Mouse (Mus musculus) embryo, embryonic 11 days (tissue): Measurements from ENCODE around the gene Flt1.

Experiments
- DNase-seq: peaks from one replicate; pipeline ENCODE4 v3.0.0-alpha.2; 2015

Gene Flt1

DNA sequence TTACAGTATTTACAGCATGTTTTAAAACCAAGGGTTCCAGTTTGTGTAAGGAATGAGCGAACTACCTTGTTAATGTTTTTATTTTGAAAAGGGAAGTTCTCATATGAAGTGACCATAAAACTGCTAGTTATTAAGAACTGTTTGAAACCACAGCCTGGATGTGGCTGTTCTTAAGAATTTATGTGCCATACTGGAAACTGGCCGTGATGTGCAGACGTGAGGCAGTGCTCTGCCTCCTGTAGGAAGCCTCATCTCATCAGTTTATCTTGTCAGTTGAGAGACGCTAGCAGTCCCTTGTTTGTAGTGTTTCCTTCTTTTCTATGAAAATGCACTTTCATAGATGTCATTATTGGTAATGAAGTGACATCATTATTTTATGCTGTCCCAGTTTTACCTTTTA lies 186.0 kb downstream of the Flt1 start:
- no peak for DNase-seq

DNA sequence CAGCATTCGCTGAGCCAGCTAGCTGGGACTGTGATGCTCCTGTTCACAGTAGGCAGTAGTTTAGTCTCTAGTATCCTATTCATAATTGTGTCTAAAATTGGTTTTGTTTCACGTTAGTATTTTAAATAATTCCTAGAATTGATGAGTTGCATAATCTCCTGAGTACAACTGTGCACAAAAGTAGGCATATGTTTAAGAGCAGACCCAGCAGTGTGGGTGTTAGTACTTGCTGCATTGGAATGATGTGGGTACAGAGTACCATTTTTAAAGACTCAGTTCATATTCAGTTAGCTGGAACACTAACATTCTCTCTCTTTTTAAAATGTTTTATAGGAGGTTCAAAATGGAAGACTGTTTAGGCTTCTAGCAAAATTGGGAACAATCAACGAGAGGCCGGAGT lies 186.4 kb downstream of the Flt1 start:
- no peak for DNase-seq

DNA sequence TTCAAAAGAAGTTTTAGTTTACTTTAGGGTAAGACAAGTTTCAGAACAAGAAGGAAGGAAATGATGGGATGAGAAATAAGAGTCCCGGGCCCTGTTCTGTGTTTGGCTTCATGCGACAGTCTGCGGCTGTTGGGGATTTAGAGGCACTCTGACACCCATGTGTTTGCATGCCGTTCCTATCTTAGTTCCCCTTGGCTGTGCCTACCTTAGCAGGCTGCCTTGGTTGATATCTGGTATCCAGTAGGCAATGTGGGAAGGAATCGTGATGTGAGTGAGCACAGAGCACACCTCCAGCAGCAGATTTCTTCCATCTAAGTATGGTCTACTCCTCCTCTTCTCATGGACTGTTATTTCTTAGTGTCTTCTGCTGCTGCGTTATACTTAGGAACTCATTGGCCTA lies 193.8 kb downstream of the Flt1 start:
- no peak for DNase-seq

DNA sequence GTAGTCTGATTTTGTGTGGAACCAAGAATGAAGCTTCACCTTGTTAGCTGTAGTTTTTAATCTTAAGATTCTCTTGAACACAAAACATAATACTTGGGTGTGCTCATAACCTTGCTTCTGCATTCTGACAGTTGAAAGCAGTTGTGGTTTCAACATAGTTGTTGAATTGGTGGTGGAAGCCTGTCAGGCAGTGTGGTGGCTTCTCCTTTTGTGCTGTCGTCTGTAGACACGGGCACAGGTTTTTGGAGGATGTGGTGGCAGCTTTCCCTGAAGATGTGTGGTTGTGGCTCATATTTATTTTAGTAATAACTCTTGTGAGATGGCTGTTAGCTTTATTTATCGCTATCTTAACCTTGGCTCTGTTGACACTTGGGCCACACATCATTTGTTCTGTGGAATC lies 198.0 kb downstream of the Flt1 start:
- no peak for DNase-seq

DNA sequence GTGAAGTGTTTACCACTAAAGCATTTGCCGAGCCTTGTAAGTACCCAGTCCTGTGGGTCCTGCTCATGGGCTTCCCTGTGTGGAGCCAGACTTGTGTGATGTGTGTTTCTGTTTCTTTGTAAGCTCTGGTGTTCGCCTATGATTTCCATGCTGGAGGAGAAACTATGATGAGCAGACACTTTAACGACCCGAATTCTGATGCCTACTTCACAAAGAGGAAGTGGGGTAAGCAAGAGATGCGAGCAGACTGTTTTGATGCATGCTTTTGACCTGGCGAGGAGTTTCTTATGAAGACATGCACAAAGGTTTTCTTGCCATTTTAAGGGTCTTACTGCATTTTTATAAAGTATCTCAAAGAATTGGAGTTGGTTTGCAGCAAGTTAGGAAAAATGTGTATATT lies 198.8 kb downstream of the Flt1 start:
- DNase-seq: no peak
